ENCODE assay signal across 8 mouse cellular contexts in the genomic region with DNA sequence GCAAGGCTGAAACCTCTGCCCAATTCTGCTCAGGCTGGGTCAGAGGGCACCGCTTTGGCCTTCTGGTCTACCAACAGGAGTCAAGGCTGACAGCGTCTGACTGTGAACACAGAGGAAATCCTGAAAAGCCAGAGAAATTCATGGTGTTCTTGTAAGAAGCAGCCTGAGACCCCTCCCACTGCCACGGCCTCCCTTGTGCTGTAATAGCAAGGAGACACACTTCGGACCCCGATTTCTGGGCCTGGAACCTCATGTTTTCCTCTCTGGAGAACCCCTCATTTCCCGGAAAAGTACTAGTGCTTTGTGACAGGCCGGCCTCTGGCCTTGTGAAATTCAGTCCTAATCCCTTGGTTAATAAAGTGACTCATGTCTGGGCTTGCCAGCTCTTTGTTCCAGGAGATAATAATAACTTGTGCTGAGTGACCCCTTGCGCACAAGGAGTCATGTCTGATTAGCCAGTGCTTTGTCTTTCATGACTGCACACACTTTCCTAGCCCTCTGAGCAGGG. TPM values are rescaled to one million over a fixed set of nuclear protein-coding genes. Genes with fewer than 3 reads are reported as not detected.
DNase-seq lines count a peak whose midpoint lies in the region; ATAC-seq lines count a peak whose summit lies in the region.

No protein-coding gene starts in this region.

- DNase-seq in lung, adult 18-20 months: peak; percentile 17 to 49
- no peak for DNase-seq in lung, postnatal 10 days
- DNase-seq in adrenal gland, adult 8-10 months: peak; percentile 80
- DNase-seq in left cerebral cortex, adult 18-20 months (ENCODE audit: low spot score in 2 of 2): no peak
- no peak for DNase-seq in frontal cortex, postnatal 10 days (ENCODE audit: low spot score in 2 of 2)

- H3K27ac ChIP-seq in forebrain, embryonic 15.5 days (replicated peaks): peak overlapping the region; percentile 44; the same call in 1 of the 2 replicates
- peak overlapping the region; percentile 85 for H3K27ac ChIP-seq in limb, embryonic 13.5 days

- H3K27me3 ChIP-seq in forebrain, embryonic 15.5 days: no peaks in the 10 kb centered on the region
- H3K27me3 ChIP-seq in limb, embryonic 13.5 days: 0 out of 2 replicates have a peak, but pooled peaks cover 3% of the 10 kb centered on the region

- peaks cover 33% of the 10 kb centered on the region for H3K4me1 ChIP-seq in forebrain, embryonic 15.5 days
- peaks cover 38% of the 10 kb centered on the region for H3K4me1 ChIP-seq in limb, embryonic 13.5 days

- 70% methylated on average over 8 of the region's 8 CpGs for WGBS in forebrain, embryonic 15.5 days
- WGBS in limb, embryonic 13.5 days: 82% methylated on average over 8 of the region's 8 CpGs

- no peak overlapping the region for H3K4me3 ChIP-seq in forebrain, embryonic 15.5 days
- H3K4me3 ChIP-seq in limb, embryonic 13.5 days: no peak overlapping the region

- H3K9me3 ChIP-seq in forebrain, embryonic 15.5 days: no peaks in the 10 kb centered on the region
- no peaks in the 10 kb centered on the region for H3K9me3 ChIP-seq in limb, embryonic 13.5 days

- ATAC-seq in forebrain, embryonic 15.5 days (replicated peaks): no peak
- ATAC-seq in limb, embryonic 13.5 days (ENCODE audit: low FRiP score, low read depth): no peak
- ATAC-seq in inflammation-experienced regulatory T-cells, adult 6 months: no peak

- H3K36me3 ChIP-seq in forebrain, embryonic 15.5 days: no peaks in the 10 kb centered on the region
- H3K36me3 ChIP-seq in limb, embryonic 13.5 days: no peaks in the 10 kb centered on the region

- no peak overlapping the region for H3K4me2 ChIP-seq in forebrain, embryonic 15.5 days (replicated peaks)
- no peak overlapping the region for H3K4me2 ChIP-seq in limb, embryonic 13.5 days (replicated peaks)

- no peak overlapping the region for H3K9ac ChIP-seq in forebrain, embryonic 15.5 days (replicated peaks)
- H3K9ac ChIP-seq in limb, embryonic 13.5 days: no peak overlapping the region

RNA-seq across cellular contexts. Expression of a gene that starts 19.7 kb away (rescaled TPM):
- 100 to 1,000 TPM in 2 of 4 experiments, 10 to 100 TPM in 2; 94.2 to 128 (median 101) TPM for total RNA-seq in adrenal gland, adult 8-10 months (2022)
- 31.9 and 32.2 TPM in 2 replicates for polyA plus RNA-seq in forebrain, embryonic 15.5 days (2015; fragmentation: Nextera tagmentation; extraction: Ambion mirVana)
- 24.6 and 28.0 TPM in 2 replicates for polyA plus RNA-seq in limb, embryonic 13.5 days (2015; fragmentation: Nextera tagmentation; extraction: Ambion mirVana)
- total RNA-seq in left cerebral cortex, adult 18-20 months (2021): 100 to 1,000 TPM; 108 to 111 TPM
- 10 to 100 TPM; 42.9 to 75.8 (median 72.7) TPM for polyA plus RNA-seq in inflammation-experienced regulatory T-cells, adult 6 months (2017; shearing (Covaris generic))

Comparison
In these comparisons a context has a peak if more than half of its experiments do, and no peak if none do; other contexts are left out.
1. DNase-seq: peak in lung, adult 18-20 months (2 of 2) and adrenal gland, adult 8-10 months (single experiment); none in lung, postnatal 10 days (single experiment), left cerebral cortex, adult 18-20 months (0 of 2) and frontal cortex, postnatal 10 days (0 of 2).